Mouse (Mus musculus) embryo, embryonic 10 days (tissue): Measurements from ENCODE around the gene Casq1.

Experiments used
- DNase-seq: peaks from one replicate; pipeline ENCODE4 v3.0.0-alpha.2; 2015; ENCODE audit warnings: low spot score

Casq1 gene

DNA sequence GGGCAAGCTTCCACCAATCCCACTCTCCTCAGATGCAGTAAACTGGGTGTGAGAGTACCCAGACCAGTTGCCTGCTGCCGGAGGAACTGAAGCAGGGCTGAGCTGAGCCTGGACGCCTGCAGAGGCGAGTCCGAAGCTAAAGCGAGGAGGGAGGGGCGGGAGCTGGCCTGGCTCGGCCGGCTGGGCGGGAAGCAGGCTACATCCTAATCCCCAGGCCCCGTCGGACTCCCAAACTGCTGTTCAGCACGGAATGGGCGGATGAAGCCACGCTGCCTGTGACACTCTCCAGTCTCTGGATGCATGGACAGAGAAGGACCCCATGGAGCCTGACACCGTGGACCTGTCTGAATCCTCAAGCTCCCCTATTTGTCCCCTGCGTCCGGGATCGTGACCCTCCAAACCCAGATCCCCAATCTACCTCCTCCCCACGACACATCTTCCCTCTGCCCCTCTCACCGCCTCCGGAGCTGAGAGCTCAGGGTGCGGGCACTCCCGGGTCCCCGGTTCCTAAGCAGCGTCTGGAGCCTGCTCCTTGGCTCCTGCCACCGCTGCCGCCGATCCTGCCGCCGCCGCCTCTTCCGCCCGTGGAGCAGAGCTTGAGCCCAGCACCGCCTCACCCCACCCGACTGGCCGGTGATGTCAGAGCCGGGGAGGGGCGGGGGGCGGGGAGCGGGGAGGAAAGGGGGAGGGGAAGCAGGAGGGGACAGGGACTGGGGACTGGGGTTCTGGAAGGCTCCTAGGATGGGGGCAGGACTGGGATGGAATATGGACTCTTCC, 13.3 kb downstream of the Casq1 start, which contains the start of gene Pea15a:
Gene Pea15a, minus strand, starts transcription at position 664 of the 777 bp plus-strand sequence.
- peak; percentile 87 for DNase-seq

DNA sequence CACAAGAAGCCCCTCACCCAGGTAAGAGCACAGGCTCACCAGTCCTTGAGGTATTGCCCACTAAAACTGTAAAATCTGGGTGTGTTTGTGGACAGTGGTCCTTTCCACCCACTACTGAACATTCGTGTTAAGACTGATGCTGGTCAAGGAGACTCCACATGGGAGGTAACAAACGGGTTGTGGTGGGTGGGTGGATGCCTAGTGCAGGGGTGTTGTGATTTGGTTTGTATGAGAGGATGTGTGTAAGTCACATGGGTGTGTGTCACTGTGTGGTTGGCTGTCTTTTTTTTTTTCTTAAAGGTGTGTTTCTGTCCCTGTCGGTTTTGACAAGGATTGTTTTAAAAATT, 14.0 kb downstream of the Casq1 start:
- no peak for DNase-seq

DNA sequence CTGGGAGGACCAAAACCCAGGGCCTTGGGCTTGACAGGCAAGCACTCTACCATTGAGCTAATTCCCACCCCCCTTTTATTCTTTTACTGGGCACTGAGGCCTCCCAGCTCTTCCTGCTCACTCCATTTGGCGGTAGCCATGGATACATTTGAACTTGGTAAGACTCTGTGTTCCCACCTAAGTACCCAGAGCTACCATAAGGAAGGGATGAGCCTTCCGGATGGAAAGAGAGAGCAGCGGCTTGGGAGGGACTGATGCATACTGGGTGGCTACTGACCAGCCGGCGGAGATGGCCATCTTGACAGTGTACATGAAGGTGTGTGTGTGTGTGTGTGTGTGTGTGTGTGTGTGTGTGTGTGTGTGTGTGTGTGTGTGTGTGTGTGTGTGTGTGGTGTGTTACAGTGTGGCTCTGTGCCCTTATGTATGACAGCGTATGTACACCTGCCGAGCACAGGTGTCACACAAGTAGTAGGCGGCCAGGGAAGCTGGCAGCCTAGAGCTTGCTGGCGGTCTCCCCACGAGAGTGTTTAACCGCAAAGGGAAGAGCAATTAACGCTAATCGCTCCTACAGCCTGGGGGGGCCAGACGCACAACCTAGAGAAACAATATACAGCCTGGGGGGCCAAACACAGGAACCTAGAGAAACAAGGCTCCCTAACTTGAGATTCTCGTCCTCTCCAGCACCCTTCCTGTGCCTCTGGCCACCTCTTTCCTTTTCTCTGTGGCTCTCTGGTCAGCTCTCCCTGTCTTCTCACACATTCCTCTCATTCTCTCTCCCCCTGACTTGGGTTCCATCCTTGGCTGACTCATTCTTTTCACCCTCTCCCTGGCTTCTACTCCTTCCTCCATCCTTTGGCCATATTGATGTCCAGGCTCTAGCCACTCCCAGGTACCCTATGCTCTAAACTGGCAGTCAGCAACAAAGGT, 14.6 kb downstream of the Casq1 start:
- DNase-seq: peak; percentile 57

DNA sequence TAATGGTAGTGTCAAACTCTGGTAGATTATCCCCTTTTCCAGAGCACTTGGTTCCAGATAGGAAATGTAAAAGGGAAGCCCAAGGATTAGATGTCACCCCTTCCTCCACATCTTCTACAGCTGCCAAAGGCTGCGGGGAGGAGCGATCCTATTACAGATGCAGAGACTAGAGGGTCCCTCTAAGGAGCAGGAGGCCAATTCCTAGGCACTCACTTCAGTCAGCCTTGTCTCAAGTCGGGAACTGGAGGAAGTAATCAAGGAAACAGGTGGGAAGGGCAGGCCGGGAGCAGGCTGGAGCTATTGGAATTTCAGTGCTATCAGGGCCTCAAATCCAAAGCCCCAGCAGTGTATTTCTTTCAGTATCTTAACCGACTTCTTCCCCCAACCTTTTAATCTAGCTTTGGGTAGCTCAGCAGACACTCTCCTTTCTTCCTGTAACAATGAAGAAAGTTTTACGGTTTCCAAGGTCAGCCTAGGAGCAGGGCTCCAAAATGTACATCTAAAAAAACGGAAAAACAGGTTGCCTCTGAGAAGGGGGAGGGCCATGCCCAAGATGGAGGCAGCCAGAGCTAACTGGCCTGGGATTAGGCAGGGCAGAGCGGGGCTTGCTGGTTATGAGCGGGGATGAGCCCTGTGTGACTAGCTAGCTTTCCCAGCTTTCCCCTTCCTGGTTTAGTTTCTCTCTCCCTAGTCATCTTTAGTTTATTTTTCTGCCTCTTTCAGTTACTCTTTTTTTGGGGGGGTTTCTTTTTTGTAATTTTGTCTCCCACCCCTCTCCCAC, 15.4 kb downstream of the Casq1 start:
- peak; percentile 46 for DNase-seq

DNA sequence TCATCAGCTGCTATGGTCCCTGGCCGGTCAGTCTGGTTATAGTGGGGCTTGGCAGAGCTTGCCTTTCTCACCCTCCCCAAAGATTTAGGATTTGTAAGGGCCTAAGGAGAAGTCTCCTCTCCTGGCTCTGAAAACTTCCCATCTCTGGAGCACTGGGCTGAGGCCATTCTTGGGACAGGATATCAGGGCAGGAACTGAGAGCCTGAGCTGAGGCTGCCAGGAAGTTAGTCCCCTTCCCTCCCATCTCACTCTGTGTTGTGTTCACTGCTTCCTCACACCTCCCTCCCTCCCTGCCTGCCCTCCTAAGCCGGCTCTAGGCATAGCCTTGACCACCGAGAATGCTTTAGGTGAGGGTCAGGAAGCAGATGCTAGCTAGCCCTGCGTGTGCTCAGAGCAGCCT, 16.1 kb downstream of the Casq1 start:
- peak; percentile 56 for DNase-seq

DNA sequence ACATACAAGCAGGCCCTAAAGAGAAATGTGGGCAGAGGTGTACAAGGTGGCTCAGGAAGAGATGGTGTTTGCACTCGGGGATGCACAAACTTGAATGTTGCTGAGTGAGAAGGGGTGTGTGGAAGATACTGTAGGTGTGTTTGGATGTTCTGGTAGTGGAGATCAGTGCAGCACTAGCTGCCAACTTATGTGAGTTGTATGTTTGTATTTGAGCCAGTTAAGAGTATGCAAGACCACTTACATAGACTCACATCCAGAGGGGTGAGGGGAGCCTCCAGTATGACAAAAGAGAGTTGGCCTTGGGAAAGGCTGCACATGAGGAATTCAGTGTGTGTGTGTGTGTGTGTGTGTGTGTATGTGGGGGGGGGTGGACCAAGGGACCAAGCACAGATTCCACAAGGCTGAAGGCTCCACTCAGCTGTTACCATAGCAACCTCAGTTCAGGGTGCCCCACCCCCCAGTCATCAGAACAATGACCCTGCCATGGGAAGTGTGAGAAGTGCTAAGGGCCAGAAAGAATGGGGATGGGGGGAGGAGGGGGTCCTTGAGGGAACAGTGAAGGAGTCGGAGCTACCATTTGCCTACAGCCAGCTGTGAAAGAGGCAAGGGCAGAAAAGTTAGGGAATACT, 16.7 kb downstream of the Casq1 start:
- DNase-seq: peak; percentile 89

DNA sequence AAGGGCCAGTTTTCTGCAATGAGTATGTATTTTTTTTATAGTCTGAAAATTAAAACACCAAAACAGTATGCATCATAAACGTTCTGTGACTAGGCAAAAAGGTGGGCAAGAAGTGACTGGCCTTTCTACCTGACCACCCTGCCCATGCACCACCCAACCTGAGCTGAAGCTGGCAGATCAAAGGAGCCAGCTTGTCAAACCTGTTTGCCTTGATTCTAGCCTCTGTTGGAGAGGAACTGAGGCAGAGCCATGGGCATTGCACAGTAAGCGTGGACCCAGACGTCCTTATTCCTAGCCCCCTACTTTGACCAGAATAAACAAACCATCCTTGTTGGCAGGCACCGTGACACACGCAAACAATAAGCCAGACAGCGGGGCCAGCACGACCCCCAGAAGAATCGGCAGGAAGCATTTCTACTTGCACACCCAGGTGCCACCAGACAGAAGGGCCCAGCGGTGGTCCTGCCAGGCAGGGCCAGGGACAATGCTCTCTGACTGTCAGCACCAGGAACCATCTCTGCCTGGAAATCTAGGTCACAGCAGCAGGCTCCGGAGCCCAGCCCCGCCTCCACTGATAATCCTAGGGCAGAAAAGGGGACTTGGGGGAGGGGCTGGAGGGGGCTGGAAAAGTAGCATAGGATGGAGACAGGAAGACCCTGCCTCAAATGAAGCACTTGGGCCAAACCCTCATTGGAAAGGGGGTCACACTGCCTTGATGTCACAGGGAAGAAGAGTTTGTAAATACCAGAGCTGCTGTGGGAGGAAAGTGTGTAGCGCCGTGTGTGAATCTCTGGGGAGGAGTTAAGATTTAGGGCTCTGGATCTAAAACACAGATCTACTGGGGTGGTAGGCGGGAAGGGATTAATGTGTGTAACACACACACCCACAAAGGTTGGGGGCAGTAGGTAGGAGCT, 17.4 kb downstream of the Casq1 start:
- peak; percentile 68 for DNase-seq

DNA sequence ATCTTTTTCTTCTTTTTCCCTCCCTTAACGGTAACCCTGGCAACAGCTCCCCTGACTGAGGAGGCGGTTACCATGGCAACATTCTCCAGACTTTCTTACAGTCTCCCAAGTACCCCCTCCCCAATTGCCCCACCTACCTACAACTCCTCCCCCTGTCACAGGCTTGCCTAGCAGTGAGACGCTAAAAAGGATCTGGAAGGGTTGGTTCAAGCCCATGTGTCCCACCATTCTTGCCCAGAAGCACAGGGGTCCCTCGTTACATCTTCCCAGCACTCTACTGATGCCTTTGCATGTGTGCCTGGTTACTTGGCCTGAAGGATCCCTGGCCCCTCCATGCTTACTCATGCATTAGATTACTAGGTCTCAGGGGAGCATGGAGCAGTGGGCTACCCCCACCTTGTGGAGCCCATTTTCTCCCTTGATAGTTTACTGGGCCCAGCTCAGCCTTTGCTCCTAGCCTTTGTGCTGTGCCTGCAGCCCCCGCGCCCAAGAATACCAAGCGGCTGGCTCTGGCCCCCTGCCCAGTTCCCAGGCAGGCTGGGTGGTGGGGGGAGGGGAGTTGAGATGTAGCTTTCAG, 18.7 kb downstream of the Casq1 start:
- peak; percentile 83 for DNase-seq

DNA sequence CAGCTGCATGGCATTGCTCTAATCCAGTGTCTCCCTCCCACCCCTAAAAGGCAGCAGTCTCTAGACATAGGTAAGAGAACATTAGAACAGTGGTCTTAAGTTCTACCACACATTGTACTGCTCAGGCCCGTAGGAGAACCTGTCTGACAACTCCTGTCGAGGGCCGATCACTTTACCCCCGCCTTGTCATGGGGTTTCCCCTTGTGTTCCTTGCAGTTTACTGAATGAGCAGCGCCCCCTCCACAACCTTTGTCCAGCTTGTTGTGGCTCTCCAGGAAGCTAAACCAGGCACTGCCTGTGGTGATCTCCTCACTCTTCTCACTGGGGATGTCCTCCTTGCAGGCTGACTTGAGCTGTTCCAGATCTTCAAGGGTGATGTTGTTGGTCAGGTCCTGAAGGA, 19.5 kb downstream of the Casq1 start:
- no peak for DNase-seq

DNA sequence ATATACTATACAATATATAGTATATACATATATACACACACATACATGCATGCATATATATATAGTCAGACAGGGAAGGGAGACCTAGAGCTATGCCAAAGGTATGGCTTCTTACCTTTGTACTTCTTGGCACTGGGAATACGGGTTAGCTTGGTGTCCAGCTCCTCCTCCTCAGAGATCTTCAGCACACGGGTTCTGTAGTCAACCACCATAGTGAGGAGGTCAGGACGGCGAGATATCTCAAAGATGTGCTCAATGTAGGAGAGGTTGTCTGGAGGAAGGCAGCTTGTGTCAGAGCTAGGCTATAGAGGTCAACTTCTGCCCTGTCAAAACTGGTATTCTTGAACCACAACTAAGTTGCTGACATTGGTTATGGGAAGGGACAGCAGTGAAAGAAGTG, 20.7 kb downstream of the Casq1 start:
- DNase-seq: no peak

DNA sequence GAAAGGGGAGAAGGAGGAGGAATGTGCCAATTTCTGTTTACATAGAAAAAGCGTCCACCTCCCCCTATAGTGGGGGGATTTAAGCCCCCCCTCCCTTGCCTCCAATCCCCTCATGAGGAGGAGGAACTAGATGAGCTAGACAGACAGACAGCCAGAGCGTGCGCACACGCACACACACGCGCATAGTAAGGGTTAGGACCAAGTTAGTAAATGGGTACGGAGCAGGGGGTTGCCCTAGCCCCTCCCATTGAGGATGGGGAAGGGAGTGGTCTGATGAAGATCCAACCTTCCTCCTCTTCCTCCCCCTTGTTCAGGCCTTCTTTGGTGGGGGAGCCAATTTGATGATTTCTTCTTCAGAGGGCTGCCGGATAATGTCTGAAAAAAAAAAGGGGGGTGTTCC, 21.4 kb downstream of the Casq1 start:
- DNase-seq: no peak

DNA sequence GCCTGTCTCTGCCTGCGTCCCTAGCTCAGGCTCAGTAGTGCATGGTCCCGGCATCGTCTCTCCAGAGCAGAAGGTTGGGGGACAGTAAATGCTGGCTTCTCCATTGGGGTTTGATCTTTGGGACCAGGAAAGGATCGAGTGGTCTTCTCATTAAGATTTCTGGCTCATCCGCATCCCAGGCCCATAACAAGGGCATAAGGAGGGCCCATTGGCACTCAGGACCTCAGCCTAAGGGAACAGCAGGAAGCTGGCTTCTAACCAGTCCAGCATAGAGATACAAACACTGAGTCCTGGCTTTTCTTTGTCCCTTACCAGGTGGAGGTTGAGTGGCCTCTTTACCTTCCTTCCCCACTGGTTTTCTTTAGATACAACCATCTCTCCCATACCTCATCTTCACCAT, 21.8 kb downstream of the Casq1 start:
- no peak for DNase-seq

DNA sequence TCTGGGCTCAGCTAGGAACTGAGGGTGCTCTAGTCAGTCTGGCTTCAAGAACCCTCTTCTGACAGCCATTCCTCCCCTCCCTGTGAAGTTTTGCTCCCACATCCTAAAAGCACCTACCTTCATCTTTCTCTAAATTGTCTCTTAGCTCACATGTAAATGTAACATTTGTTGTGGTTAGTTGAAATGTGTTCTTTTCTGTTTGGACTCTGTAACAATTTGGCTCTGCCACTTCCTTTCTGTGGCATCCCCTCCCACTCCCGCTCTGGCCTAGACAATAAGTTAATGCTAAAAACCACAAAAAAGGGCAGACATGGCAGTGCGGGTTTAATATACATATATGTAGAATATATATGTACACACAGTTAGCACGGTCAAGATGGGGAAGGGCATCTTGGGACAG, 22.5 kb downstream of the Casq1 start:
- DNase-seq: no peak

DNA sequence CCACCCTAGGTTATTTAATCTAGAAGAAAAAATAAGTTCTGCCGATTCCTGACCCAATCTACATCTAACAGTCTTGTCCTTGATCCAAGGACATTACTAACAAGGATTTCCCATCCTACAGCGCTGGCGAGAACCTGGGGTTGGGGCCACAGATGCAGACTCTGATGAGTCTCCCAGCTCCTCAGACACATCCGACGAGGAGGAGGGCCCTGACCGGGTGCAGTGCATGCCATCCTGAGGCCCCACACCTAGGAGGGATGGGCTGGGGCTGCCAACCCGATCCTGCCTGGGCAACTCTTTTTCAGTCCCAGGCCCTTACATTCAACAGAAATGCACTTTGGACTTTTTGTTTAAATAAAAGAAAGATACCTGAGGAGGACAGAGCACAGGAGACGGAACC, 25.2 kb downstream of the Casq1 start:
- no peak for DNase-seq

DNA sequence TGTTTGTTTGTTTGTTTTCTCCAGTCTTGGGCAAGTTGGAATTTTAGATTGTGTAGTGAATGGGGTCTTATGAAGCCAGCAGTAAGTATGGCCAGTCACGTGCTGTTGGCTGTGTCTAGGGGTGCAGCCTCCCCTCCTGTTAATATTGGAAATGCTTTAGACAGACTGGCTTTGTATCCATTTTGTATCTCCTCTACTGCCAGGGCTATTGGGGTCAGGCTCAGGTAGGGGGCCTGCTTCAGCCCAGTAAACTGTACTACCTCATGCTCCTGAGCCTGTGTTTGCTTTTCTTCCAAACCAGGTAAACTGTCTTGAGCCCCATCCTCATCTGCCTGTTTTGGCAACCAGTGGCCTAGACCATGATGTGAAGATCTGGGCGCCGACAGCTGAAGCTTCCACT, 27.5 kb downstream of the Casq1 start:
- no peak for DNase-seq

DNA sequence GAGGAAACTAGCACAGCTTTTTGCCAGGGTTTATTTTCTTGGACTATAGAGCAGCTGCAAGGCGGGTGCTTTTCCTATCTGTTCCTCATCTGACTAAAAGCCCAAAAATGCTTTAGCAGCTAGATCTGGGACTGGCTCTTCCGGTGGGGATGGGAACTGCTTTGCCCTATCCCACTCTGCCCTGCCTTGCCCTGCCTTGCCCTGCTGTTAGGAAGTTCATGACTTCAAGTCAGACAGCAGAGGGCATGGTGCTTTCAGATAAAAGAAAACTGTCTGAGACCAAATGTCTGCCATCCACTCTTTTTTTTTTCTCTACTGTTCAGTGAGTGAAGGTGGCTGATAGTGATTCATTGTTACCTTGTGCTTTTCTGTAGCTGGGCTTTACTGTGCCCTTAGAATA, 28.1 kb downstream of the Casq1 start:
- DNase-seq: no peak

DNA sequence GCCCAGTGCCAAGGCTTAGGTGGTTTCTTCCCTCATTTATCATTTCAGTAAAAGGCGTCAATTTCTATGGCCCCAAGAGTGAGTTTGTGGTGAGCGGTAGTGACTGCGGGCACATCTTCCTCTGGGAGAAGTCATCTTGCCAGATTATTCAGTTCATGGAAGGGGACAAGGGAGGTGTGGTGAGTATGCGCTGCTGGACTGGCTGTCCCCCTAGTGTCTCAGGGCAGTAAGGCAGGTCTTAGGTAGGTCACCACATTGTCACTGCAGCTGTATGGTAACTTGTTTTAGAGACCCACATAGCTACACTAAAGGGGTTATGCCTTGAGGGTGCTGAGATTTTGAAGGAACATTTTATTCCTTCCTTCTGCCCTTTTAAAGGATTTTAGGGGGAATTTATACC, 30.8 kb downstream of the Casq1 start:
- peak; percentile 58 for DNase-seq

DNA sequence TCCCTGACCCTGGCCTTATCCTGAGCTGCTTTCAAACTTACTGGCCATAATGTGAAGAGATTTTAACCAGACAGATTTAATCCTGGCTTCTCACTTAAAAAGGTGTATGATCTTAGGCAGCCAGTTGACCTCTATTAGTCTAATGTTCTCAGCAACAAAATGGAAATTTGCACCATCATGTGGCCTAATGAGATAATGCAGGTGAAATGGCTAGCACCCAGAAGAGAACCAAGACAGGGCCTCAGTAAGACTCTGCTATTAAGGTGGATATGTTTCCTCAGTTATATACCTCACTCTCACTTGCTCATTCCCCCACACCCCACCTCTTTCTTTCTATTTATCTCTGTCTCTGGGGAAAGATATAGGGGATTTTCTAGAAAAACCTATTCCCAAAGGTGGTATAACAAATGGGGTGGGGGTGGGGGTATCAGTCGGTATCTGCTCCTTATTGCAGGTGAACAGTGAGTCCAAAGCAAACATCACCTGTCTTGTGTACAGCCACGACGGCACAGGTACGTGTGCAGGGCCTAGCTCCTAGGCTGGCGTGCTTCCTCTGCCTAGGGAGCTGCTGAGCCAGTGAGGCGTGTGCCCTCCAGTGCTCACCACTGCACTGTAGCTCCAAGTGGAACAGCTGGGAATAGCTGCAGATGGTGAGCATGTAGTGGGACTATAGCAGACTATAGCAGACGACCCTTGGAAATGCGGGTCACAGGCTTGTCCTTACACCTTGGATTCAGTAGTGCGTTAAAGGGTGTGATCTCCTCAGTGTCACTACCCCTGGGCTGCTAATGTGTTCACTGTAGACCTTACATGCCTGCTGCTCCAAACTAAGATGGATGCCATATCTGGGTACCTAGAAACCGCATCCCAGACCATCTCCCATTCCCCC, 33.0 kb downstream of the Casq1 start:
- DNase-seq: no peak

DNA sequence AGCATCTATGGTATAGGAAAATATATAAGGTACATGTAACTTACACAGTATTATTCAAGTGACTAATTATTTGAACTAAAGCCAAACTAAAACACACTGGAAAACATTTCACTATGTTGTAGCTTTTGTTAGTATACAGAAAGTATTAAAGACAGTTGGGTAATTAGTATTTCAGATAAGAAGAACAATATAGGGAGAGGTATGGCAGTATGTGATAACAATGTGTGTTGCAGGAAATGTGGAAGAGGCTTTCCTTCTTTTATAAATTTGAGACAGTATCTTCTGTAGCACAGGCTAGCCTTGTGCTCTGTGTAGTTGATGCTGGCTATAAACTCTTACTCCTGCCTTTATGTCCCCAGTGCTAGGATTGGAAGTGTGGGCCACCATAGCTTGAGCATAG, 35.8 kb downstream of the Casq1 start:
- no peak for DNase-seq

DNA sequence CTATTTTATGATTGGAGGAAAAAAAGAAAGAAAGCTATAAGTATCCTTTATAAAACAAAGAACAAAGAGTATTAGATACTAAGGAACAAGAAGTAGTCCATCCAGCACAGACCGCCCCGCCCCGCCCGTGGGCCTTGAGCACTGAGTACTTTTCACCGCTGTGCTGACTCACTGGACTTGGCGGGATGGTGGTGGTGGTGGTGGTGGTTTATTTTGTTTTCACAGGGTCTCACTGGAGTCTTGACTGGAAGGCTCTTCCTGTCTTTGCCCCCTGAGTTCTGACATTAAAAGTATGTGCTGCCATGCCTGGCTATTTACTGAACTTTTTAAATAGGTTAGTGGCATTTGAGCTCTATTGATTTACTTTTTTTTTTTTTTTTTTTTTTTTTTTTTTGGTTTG, 36.6 kb downstream of the Casq1 start:
- no peak for DNase-seq
